Mouse (Mus musculus) hindbrain, embryonic 14.5 days (tissue): ENCODE data around the gene Slc22a26. TPM values are rescaled to one million over a fixed set of nuclear protein-coding genes. Genes with fewer than 3 reads are reported as not detected.
"Not testable (repeated sequence)": the region's sequence is repeated elsewhere in the genome, so short reads cannot be mapped to it uniquely, and the experiment has no call there.

Source experiments
- ATAC-seq: fragments of 200-750 bp; cut with Nextera tagmentation; 2 replicates; pipeline ENCODE4 v1.8.0; 2017; ENCODE audit warnings: moderate number of reproducible peaks, mild to moderate bottlenecking, moderate TSS enrichment, moderate library complexity; ENCODE audit not compliant: low FRiP score
- DNase-seq: peaks from one replicate; pipeline ENCODE4 v3.0.0-alpha.2; 2015; ENCODE audit warnings: low spot score
- H3K27ac ChIP-seq: fragments of 300-500 bp; sonication (generic); 2 replicates; pipeline ENCODE4 v1.5.1; 2014; ENCODE audit warnings: mild to moderate bottlenecking, moderate library complexity
- H3K27me3 ChIP-seq: fragments of 300-500 bp; sonication (generic); 2 replicates; pipeline ENCODE4 v1.6.1; 2014; ENCODE audit warnings: mild to moderate bottlenecking, low read length, mixed read lengths; ENCODE audit not compliant: control insufficient read depth, insufficient read depth
- H3K36me3 ChIP-seq: fragments of 300-500 bp; sonication (generic); replicated peaks from 2 replicates; pipeline ENCODE4 v1.6.1; 2014; ENCODE audit not compliant: control insufficient read depth, insufficient read depth
- H3K4me1 ChIP-seq: fragments of 300-500 bp; sonication (generic); replicated peaks from 2 replicates; pipeline ENCODE4 v1.6.1; 2014; ENCODE audit warnings: antibody characterized with exemption, low read length, mixed read lengths; ENCODE audit not compliant: control insufficient read depth, insufficient read depth
- H3K4me2 ChIP-seq: fragments of 300-500 bp; sonication (generic); replicated peaks from 2 replicates; pipeline ENCODE4 v1.6.1; 2014; ENCODE audit warnings: mild to moderate bottlenecking, moderate library complexity
- H3K4me3 ChIP-seq: fragments of 300-500 bp; sonication (generic); replicated peaks from 2 replicates; pipeline ENCODE4 v1.5.1; 2014; ENCODE audit warnings: mild to moderate bottlenecking, low read length
- H3K9ac ChIP-seq: fragments of 300-500 bp; sonication (generic); 2 replicates; pipeline ENCODE4 v1.6.1; 2014
- H3K9me3 ChIP-seq: fragments of 300-500 bp; sonication (generic); 2 replicates; pipeline ENCODE4 v1.6.1; 2016; ENCODE audit warnings: low read length; ENCODE audit not compliant: control insufficient read depth
- WGBS: fragments of 180-500 bp; shearing (Covaris S2); extraction: QIAGEN DNeasy Blood & Tissue Kit; methylation state at CpG from one replicate; pipeline ENCODE4 v1.1.7; 2014; 5-methylcytosine and 5-hydroxymethylcytosine counted together
- polyA plus RNA-seq: library from polyadenylated mRNA; unstranded; fragments of >200 nt; fragmentation: Nextera tagmentation; extraction: Ambion mirVana; gene quantifications from 2 replicates; pipeline ENCODE4 v1.2.1, GENCODE M21; 2014

Slc22a26 gene
- polyA plus RNA-seq = not detected in 2 replicates

GRCm38 (mm10) chr19:7802571-7802970, at the start of gene Slc22a26:
Gene Slc22a26 (minus strand): TSS chr19:7802667.
- 74% methylated on average over 1 of the region's 1 CpGs for WGBS
- Histone ChIP-seq H3K4me1 (no peaks in the 10 kb centered on the region), H3K36me3 (no peaks in the 10 kb centered on the region), H3K9ac (no peak within 1 kb of the TSS), H3K9me3 (peaks cover 17% of the 10 kb centered on the region; the same call in 1 of the 2 replicates), H3K27ac (no peak within 1 kb of the TSS), H3K4me2 (no peak within 1 kb of the TSS), H3K4me3 (no peak within 1 kb of the TSS), H3K27me3 (no peaks in the 10 kb centered on the region)
- DNase-seq = no peak
- no peak for ATAC-seq

GRCm38 (mm10) chr19:7829851-7830250, 27.4 kb upstream of the Slc22a26 start:
- Histone ChIP-seq H3K9me3 (peaks cover 21% of the 10 kb centered on the region), H3K9ac (no peak overlapping the region), H3K27me3 (no peaks in the 10 kb centered on the region), H3K4me3 (no peak overlapping the region), H3K4me1 (no peaks in the 10 kb centered on the region), H3K27ac (no peak overlapping the region), H3K4me2 (no peak overlapping the region), H3K36me3 (no peaks in the 10 kb centered on the region)
- DNase-seq (no peak), ATAC-seq (no peak)
- WGBS = 67% methylated on average over 2 of the region's 2 CpGs

GRCm38 (mm10) chr19:7790571-7790970, 11.9 kb downstream of the Slc22a26 start:
- WGBS = 88% methylated on average over 1 of the region's 1 CpGs

GRCm38 (mm10) chr19:7775306-7775705, 27.2 kb downstream of the Slc22a26 start:
- ATAC-seq (no peak), DNase-seq (no peak)
- Histone ChIP-seq H3K27me3 (no peaks in the 10 kb centered on the region), H3K9ac (no peak overlapping the region), H3K4me3 (no peak overlapping the region), H3K27ac (no peak overlapping the region), H3K36me3 (no peaks in the 10 kb centered on the region), H3K9me3 (peaks cover 5% of the 10 kb centered on the region), H3K4me2 (no peak overlapping the region), H3K4me1 (no peaks in the 10 kb centered on the region)
- 79% methylated on average over 4 of the region's 4 CpGs for WGBS

More at GRCm38 (mm10) chr19:7790571-7790970, 11.9 kb downstream of the Slc22a26 start:
- no peak overlapping the region for H3K27ac ChIP-seq
- H3K36me3 ChIP-seq = no peaks in the 10 kb centered on the region
- ATAC-seq (no peak), DNase-seq (no peak)
- H3K4me3 ChIP-seq = no peak overlapping the region
- no peaks in the 10 kb centered on the region for H3K27me3 ChIP-seq
- H3K9ac ChIP-seq = no peak overlapping the region
- no peak overlapping the region for H3K4me2 ChIP-seq
- no peaks in the 10 kb centered on the region for H3K9me3 ChIP-seq
- H3K4me1 ChIP-seq = no peaks in the 10 kb centered on the region

- Histone ChIP-seq H3K4me3 (no peak overlapping the region), H3K9ac (no peak overlapping the region), H3K36me3 (no peaks in the 10 kb centered on the region), H3K27me3 (no peaks in the 10 kb centered on the region), H3K27ac (no peak overlapping the region), H3K4me1 (no peaks in the 10 kb centered on the region), H3K9me3 (no peaks in the 10 kb centered on the region), H3K4me2 (no peak overlapping the region)
- 83% methylated on average over 2 of the region's 2 CpGs for WGBS
- DNase-seq = no peak
- ATAC-seq = no peak
These were observed 36.3 kb downstream of the Slc22a26 start for GRCm38 (mm10) chr19:7766124-7766523.

- H3K9me3 ChIP-seq = no peaks in the 10 kb centered on the region
- no peaks in the 10 kb centered on the region for H3K4me1 ChIP-seq
- no peak for ATAC-seq
- no peak overlapping the region for H3K4me2 ChIP-seq
- 96% methylated on average over 3 of the region's 3 CpGs for WGBS
- DNase-seq = no peak
- H3K27ac ChIP-seq = no peak overlapping the region
- H3K4me3 ChIP-seq = no peak overlapping the region
- no peaks in the 10 kb centered on the region for H3K27me3 ChIP-seq
- no peak overlapping the region for H3K9ac ChIP-seq
- no peaks in the 10 kb centered on the region for H3K36me3 ChIP-seq
These were observed 36.9 kb downstream of the Slc22a26 start for GRCm38 (mm10) chr19:7765599-7765998.

- not testable (repeated sequence) for H3K4me3 ChIP-seq, H3K4me1 ChIP-seq, H3K27me3 ChIP-seq, H3K36me3 ChIP-seq, H3K9me3 ChIP-seq, ATAC-seq, H3K27ac ChIP-seq, H3K9ac ChIP-seq, DNase-seq, H3K4me2 ChIP-seq
- WGBS = 72% methylated on average over 13 of the region's 13 CpGs
These were observed 49.1 kb downstream of the Slc22a26 start for GRCm38 (mm10) chr19:7753371-7753770.

Other genes starting within 250 kb of the Slc22a26 start
- gene Pla2g16, start 245.2 kb downstream of the Slc22a26 start, polyA plus RNA-seq = 5.3 and 5.6 TPM in 2 replicates
- gene Lgals12, start 195.5 kb downstream of the Slc22a26 start, polyA plus RNA-seq = 0.18 and 0.40 TPM in 2 replicates
- not detected in 2 replicates for gene Hrasls5, start 190.1 kb downstream of the Slc22a26 start, polyA plus RNA-seq
- gene Slc22a19, start 91.4 kb downstream of the Slc22a26 start, polyA plus RNA-seq = 0.20 and 0.79 TPM in 2 replicates
- not detected in 2 replicates for gene Slc22a27, start 163.4 kb upstream of the Slc22a26 start, polyA plus RNA-seq